Mouse (Mus musculus) MEL (cell line): ENCODE results near the gene Taldo1. TPM values are rescaled to one million over a fixed set of nuclear protein-coding genes. Genes with fewer than 3 reads are reported as not detected.

Source experiments
- DNase-seq: peaks from one replicate; pipeline ENCODE4 v3.0.0; 2011; ENCODE audit warnings: low read depth, low spot score
- H3K27ac ChIP-seq: 2 replicates; pipeline ENCODE4 v1.5.1; 2012; ENCODE audit warnings: low read depth, mild to moderate bottlenecking, control low read depth, low read length, moderate library complexity; ENCODE audit not compliant: control insufficient read depth
- H3K27me3 ChIP-seq, 2 experiments: fragments of 150-350 bp in 1 of 2; sonication (generic) in 1 of 2; 2 replicates each; pipeline ENCODE4 v1.6.1; 2012; ENCODE audit warnings: low read length in 2 of 2, mild to moderate bottlenecking in 2 of 2, improper control_type of control experiment in 1 of 2, moderate library complexity in 1 of 2; ENCODE audit not compliant: insufficient read depth in 2 of 2, control insufficient read depth in 1 of 2
- H3K36me3 ChIP-seq, 2 experiments: 2 replicates each; pipeline ENCODE4 v1.6.1; 2012 to 2014; ENCODE audit warnings: low read length in 2 of 2, improper control_type of control experiment in 1 of 2, inconsistent platforms in 1 of 2, mild to moderate bottlenecking in 1 of 2; ENCODE audit not compliant: insufficient read depth in 2 of 2, control insufficient read depth in 1 of 2
- H3K4me1 ChIP-seq, 2 experiments: fragments of 150-350 bp in 1 of 2; sonication (generic) in 1 of 2; 2 replicates each; pipeline ENCODE4 v1.6.1; 2012; ENCODE audit warnings: low read length in 2 of 2, improper control_type of control experiment in 1 of 2, mild to moderate bottlenecking in 1 of 2; ENCODE audit not compliant: insufficient read depth in 2 of 2, control insufficient read depth in 1 of 2
- H3K4me3 ChIP-seq, 2 experiments: fragments of 150-350 bp in 1 of 2; sonication (generic) in 1 of 2; 2 replicates each; pipeline ENCODE4 v1.5.1; 2012; ENCODE audit warnings: low read depth in 2 of 2, low read length in 2 of 2, mild to moderate bottlenecking in 2 of 2, moderate library complexity in 2 of 2, control low read depth in 1 of 2, improper control_type of control experiment in 1 of 2; ENCODE audit not compliant: control insufficient read depth in 1 of 2, insufficient read depth in 1 of 2
- H3K79me2 ChIP-seq: 2 replicates; pipeline ENCODE4 v1.6.1; 2012; ENCODE audit warnings: mild to moderate bottlenecking, low read length, moderate library complexity; ENCODE audit not compliant: control insufficient read depth, poor library complexity, insufficient read depth
- H3K9ac ChIP-seq: 2 replicates; pipeline ENCODE4 v1.6.1; 2012; ENCODE audit warnings: low read depth, mild to moderate bottlenecking, control low read depth, low read length, moderate library complexity; ENCODE audit not compliant: control insufficient read depth, poor library complexity, severe bottlenecking
- H3K9me3 ChIP-seq: fragments of 150-350 bp; sonication (generic); replicated peaks from 2 replicates; pipeline ENCODE4 v1.6.1; 2012; ENCODE audit warnings: mild to moderate bottlenecking, low read length, improper control_type of control experiment, moderate library complexity; ENCODE audit not compliant: insufficient read depth
- E2F4 ChIP-seq: IDR thresholded peaks from 2 replicates; pipeline ENCODE4 v1.6.1; 2011; ENCODE audit warnings: low read depth, low read length, improper control_type of control experiment, borderline replicate concordance
- GABPA ChIP-seq: IDR thresholded peaks from 2 replicates; pipeline ENCODE4 v1.6.1; 2012; ENCODE audit warnings: low read depth, mild to moderate bottlenecking, inconsistent platforms, low read length, improper control_type of control experiment, moderate library complexity
- JUND ChIP-seq: IDR thresholded peaks from 2 replicates; pipeline ENCODE4 v1.6.1; 2011; ENCODE audit warnings: low read depth, mild to moderate bottlenecking, improper control_type of control experiment, low read length
- KAT2A ChIP-seq: conservative IDR thresholded peaks from 2 replicates; pipeline ENCODE4 v1.6.1; 2012; ENCODE audit warnings: low read depth, low read length, improper control_type of control experiment, inconsistent platforms
- MAX ChIP-seq: IDR thresholded peaks from 2 replicates; pipeline ENCODE4 v1.6.1; 2011; ENCODE audit warnings: low read length, improper control_type of control experiment
- NELFE ChIP-seq: IDR thresholded peaks from 2 replicates; pipeline ENCODE4 v1.6.1; 2011; ENCODE audit warnings: low read depth, low read length, improper control_type of control experiment
- POLR2A ChIP-seq, 2 experiments: IDR thresholded peaks; 2 replicates each; pipeline ENCODE4 v1.6.1; 2011 to 2012; ENCODE audit warnings: low read length in 2 of 2, mild to moderate bottlenecking in 2 of 2, control low read depth in 1 of 2, improper control_type of control experiment in 1 of 2, low read depth in 1 of 2, moderate library complexity in 1 of 2; ENCODE audit not compliant: control insufficient read depth in 1 of 2, insufficient read depth in 1 of 2, poor library complexity in 1 of 2
- POLR2AphosphoS2 ChIP-seq: IDR thresholded peaks from 2 replicates; pipeline ENCODE4 v1.6.1; 2011; ENCODE audit warnings: low read length, improper control_type of control experiment
- POLR2AphosphoS5 ChIP-seq: IDR thresholded peaks from 2 replicates; pipeline ENCODE4 v1.6.1; 2012; ENCODE audit warnings: low read depth, borderline replicate concordance, mild to moderate bottlenecking, inconsistent platforms, low read length, moderate library complexity, mixed read lengths
- RAD21 ChIP-seq: IDR thresholded peaks from 2 replicates; pipeline ENCODE4 v1.6.1; 2011; ENCODE audit warnings: mild to moderate bottlenecking, low read depth, low read length, improper control_type of control experiment
- RCOR1 ChIP-seq: IDR thresholded peaks from 2 replicates; pipeline ENCODE4 v1.6.1; 2012; ENCODE audit warnings: low read depth, mild to moderate bottlenecking, inconsistent platforms, low read length, improper control_type of control experiment
- SIN3A ChIP-seq: IDR thresholded peaks from 2 replicates; pipeline ENCODE4 v1.6.1; 2012; ENCODE audit warnings: low read length, improper control_type of control experiment, inconsistent platforms
- TBP ChIP-seq: IDR thresholded peaks from 2 replicates; pipeline ENCODE4 v1.8.0; 2011; ENCODE audit warnings: low read depth, low read length, improper control_type of control experiment
- USF2 ChIP-seq, 2 experiments: IDR thresholded peaks; 2 replicates each; pipeline ENCODE4 v1.6.1; 2011 to 2012; ENCODE audit warnings: improper control_type of control experiment in 2 of 2, low read length in 2 of 2, borderline replicate concordance in 1 of 2, inconsistent platforms in 1 of 2, low read depth in 1 of 2, mild to moderate bottlenecking in 1 of 2; ENCODE audit not compliant: insufficient read depth in 1 of 2
- ZNF384 ChIP-seq: IDR thresholded peaks from 2 replicates; pipeline ENCODE4 v1.6.1; 2012; ENCODE audit warnings: low read depth, mild to moderate bottlenecking, inconsistent platforms, low read length, improper control_type of control experiment
- polyA plus RNA-seq, 2 experiments: library from polyadenylated mRNA; stranded (reverse) in 1 of 2; unstranded in 1 of 2; fragments of >175 nt in 1 of 2; fragments of >200 nt in 1 of 2; gene quantifications; 2 replicates each; pipeline versions ENCODE4 v1.2.1 to v1.2.4; 2012; ENCODE audit warnings: low replicate concordance in 2 of 2, low read depth in 1 of 2; ENCODE audit not compliant: insufficient read length in 2 of 2, insufficient read depth in 1 of 2, missing spikeins in 1 of 2
- total RNA-seq: library from RNA; depleted of rRNA; stranded (reverse); fragments of 300-350 nt; gene quantifications from 2 replicates; pipeline ENCODE4 v1.2.3, GENCODE M21; 2012

Taldo1 gene
- total and polyA plus RNA-seq, 3 experiments = 298 to 415 TPM; not detected in 1

DNA sequence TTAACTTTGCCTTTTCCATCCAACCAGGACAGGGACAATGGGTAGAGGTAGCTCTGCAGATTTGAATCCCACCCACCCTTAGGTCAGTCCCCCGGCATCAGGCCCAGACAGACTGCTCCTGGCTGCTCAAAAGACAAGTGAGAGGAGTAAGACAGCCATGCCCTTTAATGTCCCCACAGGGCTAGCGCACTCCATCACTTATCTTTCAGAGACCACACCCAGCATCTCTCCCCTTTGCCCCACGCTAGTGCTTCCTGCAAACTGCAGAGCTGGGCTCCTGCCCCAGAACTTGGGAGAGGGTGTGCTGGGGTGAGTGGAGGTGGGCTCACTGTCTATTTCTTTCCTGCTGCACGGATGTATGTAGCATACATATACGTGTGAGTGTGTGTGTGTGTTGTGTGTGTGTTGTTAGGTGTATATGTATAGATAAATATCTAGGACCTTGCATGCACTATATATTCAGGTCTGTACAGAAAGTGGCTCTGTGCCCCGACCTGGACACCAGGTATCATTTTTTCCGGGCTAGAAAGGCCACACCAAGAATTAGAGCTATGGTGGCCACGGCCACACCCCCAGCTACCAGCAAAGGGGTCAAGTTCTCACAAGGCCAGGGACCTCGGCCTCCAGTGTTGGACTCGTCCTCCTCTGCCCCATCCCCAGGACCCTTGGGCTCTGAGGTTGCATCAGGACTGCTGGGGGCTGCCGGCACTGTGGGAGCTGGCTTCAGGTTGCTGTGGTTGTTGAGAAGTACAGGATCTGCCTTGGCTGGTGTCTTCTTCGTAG, 35.1 kb downstream of the Taldo1 start:
- peaks cover 0 to under 1% of the 10 kb centered on the region in 2 experiments; a peak in 1 of 4 replicates for H3K36me3 ChIP-seq

DNA sequence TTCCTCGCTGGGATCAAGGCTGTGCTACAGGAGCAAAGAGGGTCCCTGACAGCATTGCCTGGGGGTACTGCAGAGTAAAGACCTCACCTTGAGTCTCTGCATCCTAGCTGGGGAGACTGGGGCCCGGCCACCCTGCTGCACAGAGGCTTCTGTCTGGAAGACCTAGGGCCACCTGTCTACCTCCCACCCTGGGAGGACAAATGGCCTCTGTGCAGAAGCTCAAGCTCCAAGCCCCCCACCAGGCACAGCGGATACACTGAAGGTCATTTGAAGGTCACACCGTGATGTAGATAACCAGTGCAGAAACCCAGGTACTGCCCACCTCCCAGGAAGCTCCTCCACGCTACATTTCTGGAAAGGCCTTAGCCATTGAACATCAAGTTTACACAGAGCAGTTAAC, 36.7 kb downstream of the Taldo1 start:
- TF ChIP-seq SIN3A = no peak
- TF ChIP-seq ZNF384 = no peak
- TF ChIP-seq JUND = no peak
- TF ChIP-seq POLR2AphosphoS5 = no peak
- no peak for TF ChIP-seq E2F4
- TF ChIP-seq USF2 (IDR thresholded peaks at IDR 0.05; ENCODE audit: borderline replicate concordance in 1 of 2, insufficient read depth in 1 of 2, low read depth in 1 of 2, low read length in 2 of 2) = no peak
- TF ChIP-seq TBP = no peak
- no peak for TF ChIP-seq POLR2A (IDR thresholded peaks at IDR 0.05; ENCODE audit: control insufficient read depth in 1 of 2, insufficient read depth in 1 of 2, low read depth in 1 of 2, low read length in 2 of 2, poor library complexity in 1 of 2)
- TF ChIP-seq KAT2A = no peak
- TF ChIP-seq RCOR1 = no peak
- no peak for TF ChIP-seq NELFE
- H3K4me1 ChIP-seq = peaks cover 0 to 6% of the 10 kb centered on the region in 2 experiments; a peak in 1 of 4 replicates
- H3K36me3 ChIP-seq = peaks cover 0 to 4% of the 10 kb centered on the region in 2 experiments; a peak in 1 of 4 replicates

More for the DNA sequence above, 35.1 kb downstream of the Taldo1 start:
- DNase-seq = no peak
- no peak for TF ChIP-seq RAD21
- no peak for TF ChIP-seq NELFE
- TF ChIP-seq GABPA = no peak
- no peak for TF ChIP-seq MAX
- no peak for TF ChIP-seq POLR2AphosphoS2
- TF ChIP-seq SIN3A = no peak
- no peak overlapping the region for H3K9ac ChIP-seq
- H3K4me1 ChIP-seq = peaks cover 0 to 3% of the 10 kb centered on the region in 2 experiments; a peak in 1 of 4 replicates
- no peaks in the 10 kb centered on the region for H3K79me2 ChIP-seq
- no peak overlapping the region for H3K4me3 ChIP-seq
- H3K27ac ChIP-seq = no peak overlapping the region
- no peaks in the 10 kb centered on the region; a peak in 1 of 4 replicates for H3K27me3 ChIP-seq
- H3K9me3 ChIP-seq = no peaks in the 10 kb centered on the region

More for the DNA sequence above, 36.7 kb downstream of the Taldo1 start:
- Histone ChIP-seq H3K27me3 (no peaks in the 10 kb centered on the region), H3K4me3 (no peak overlapping the region), H3K27ac (no peak overlapping the region), H3K9ac (no peak overlapping the region), H3K79me2 (no peaks in the 10 kb centered on the region), H3K9me3 (no peaks in the 10 kb centered on the region)
- no peak for DNase-seq
